Mouse (Mus musculus) C2C12 (cell line): ENCODE measurements around the gene Amot. TPM values are rescaled to one million over a fixed set of nuclear protein-coding genes. Genes with fewer than 3 reads are reported as not detected.

Experiments
- H3K27me3 ChIP-seq: one replicate; pipeline ENCODE4 v1.6.1; 2011; ENCODE audit not compliant: control insufficient read depth, insufficient read depth, insufficient read length
- H3K36me3 ChIP-seq: one replicate; pipeline ENCODE4 v1.6.1; 2011; ENCODE audit not compliant: control insufficient read depth, insufficient read depth
- H3K4me3 ChIP-seq: one replicate; pipeline ENCODE4 v1.5.1; 2011; ENCODE audit warnings: mild to moderate bottlenecking, control low read depth; ENCODE audit not compliant: poor library complexity, insufficient read depth, severe bottlenecking
- H3K79me2 ChIP-seq: one replicate; pipeline ENCODE4 v1.6.1; 2011; ENCODE audit not compliant: control insufficient read depth, insufficient read depth
- H3K79me3 ChIP-seq: one replicate; pipeline ENCODE4 v1.6.1; 2011; ENCODE audit warnings: low read depth, control low read depth
- H3ac ChIP-seq: one replicate; pipeline ENCODE3; 2011; ENCODE audit warnings: low read depth; ENCODE audit not compliant: control insufficient read depth, insufficient read length
- CEBPB ChIP-seq: IDR thresholded peaks from one replicate; pipeline ENCODE4 v1.6.1; 2011; ENCODE audit warnings: low read depth, mild to moderate bottlenecking, control low read depth, moderate library complexity
- CTCF ChIP-seq: IDR thresholded peaks from one replicate; pipeline ENCODE4 v1.5.1; 2011; ENCODE audit not compliant: control insufficient read depth, insufficient read depth, insufficient read length
- FOSL1 ChIP-seq: IDR thresholded peaks from one replicate; pipeline ENCODE4 v1.8.0; 2011; ENCODE audit warnings: mild to moderate bottlenecking, low read length; ENCODE audit not compliant: poor library complexity, insufficient read depth, severe bottlenecking
- MAX ChIP-seq: IDR thresholded peaks from one replicate; pipeline ENCODE4 v1.6.1; 2011; ENCODE audit warnings: mild to moderate bottlenecking, control low read depth
- MYOD1 ChIP-seq: IDR thresholded peaks from one replicate; pipeline ENCODE4 v1.6.1; 2011; ENCODE audit warnings: low read depth; ENCODE audit not compliant: control insufficient read depth, insufficient read length
- MYOG ChIP-seq: IDR thresholded peaks from one replicate; pipeline ENCODE4 v1.6.1; 2011; ENCODE audit not compliant: control insufficient read depth, insufficient read length; ENCODE audit errors: extremely low read depth
- USF1 ChIP-seq: IDR thresholded peaks from one replicate; pipeline ENCODE4 v1.6.1; 2011; ENCODE audit warnings: low read depth, mild to moderate bottlenecking, control low read depth, moderate library complexity
- polyA plus RNA-seq: library from polyadenylated mRNA; unstranded; fragments of >200 nt; fragmentation: generic; extraction: Trizol; gene quantifications from one replicate; pipeline ENCODE4 v1.2.1, GENCODE M21; 2012; ENCODE audit warnings: missing spikeins

The Amot gene
- polyA plus RNA-seq, 1 experiment, result 7.0 TPM

- no peaks in the 10 kb centered on the region for H3K79me2 ChIP-seq
- peaks cover 15% of the 10 kb centered on the region for H3K36me3 ChIP-seq
- no peaks in the 10 kb centered on the region for H3K79me3 ChIP-seq
- TF ChIP-seq CEBPB (no peak), MYOD1 (no peak), CTCF (no peak), MAX (no peak), MYOG (no peak), FOSL1 (no peak), USF1 (no peak)
- no peaks in the 10 kb centered on the region for H3K27me3 ChIP-seq
- no peak overlapping the region for H3K4me3 ChIP-seq
- no peak overlapping the region for H3ac ChIP-seq
Measured at GRCm38 (mm10) chrX:145485495-145485894, 19.5 kb downstream of the Amot start.

GRCm38 (mm10) chrX:145483486-145484055 lies 21.4 kb downstream of the Amot start:
- Histone ChIP-seq H3K79me3 (no peaks in the 10 kb centered on the region), H3K27me3 (no peaks in the 10 kb centered on the region), H3K4me3 (no peak overlapping the region), H3K79me2 (no peaks in the 10 kb centered on the region), H3K36me3 (peaks cover 15% of the 10 kb centered on the region), H3ac (no peak overlapping the region)
- TF ChIP-seq CTCF (no peak), MAX (no peak), USF1 (no peak), MYOG (no peak), MYOD1 (no peak), CEBPB (no peak), FOSL1 (no peak)

DNA sequence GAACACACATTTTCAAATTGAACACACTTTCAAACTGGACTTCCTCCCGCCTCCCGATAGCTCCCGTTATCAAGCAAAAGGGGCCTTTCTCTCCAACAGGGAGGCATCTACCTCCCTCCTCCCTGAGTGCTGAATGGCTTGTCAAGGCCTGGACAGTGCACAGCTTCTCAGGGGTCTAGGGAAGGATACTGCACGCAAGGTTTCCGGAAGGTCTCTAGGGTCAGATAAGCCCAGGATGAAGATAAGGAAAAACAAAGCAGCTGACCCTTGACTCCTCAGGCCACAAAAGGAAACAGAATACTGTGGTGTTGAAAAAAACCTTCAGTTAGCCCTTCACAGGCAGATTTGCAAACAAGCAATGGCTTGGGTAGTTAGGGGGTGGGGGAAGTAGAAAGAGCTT lies 22.6 kb downstream of the Amot start:
- TF ChIP-seq FOSL1 (no peak), CEBPB (no peak), MAX (no peak), CTCF (no peak), MYOG (no peak), USF1 (no peak), MYOD1 (no peak)
- Histone ChIP-seq H3K36me3 (peaks cover 9% of the 10 kb centered on the region), H3K79me2 (no peaks in the 10 kb centered on the region), H3K4me3 (no peak overlapping the region), H3K27me3 (no peaks in the 10 kb centered on the region), H3ac (no peak overlapping the region), H3K79me3 (no peaks in the 10 kb centered on the region)

DNA sequence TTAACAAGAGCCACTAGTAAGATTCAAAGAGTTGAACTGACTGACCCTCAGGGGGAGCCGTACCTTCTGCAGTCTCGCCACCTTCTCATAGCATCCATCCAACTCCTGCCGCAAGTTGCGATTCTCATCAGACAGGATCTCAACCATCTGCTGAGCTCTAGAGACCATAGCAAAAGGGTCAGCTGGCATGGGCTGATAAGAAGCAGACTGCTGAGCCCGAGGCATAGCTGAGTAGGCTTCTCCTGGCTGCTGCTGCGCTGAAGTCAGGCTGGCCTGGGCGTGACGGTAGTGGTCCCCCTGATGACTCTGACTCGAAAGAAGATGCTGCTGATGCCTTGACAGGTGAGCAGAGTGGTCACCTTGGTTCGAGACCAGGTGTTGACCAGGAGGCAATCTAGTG lies 25.0 kb downstream of the Amot start:
- Histone ChIP-seq H3K79me2 (no peaks in the 10 kb centered on the region), H3K36me3 (peaks cover 6% of the 10 kb centered on the region), H3ac (no peak overlapping the region), H3K4me3 (no peak overlapping the region), H3K27me3 (no peaks in the 10 kb centered on the region), H3K79me3 (no peaks in the 10 kb centered on the region)
- TF ChIP-seq MAX (no peak), FOSL1 (no peak), CEBPB (no peak), USF1 (no peak), MYOG (no peak)

DNA sequence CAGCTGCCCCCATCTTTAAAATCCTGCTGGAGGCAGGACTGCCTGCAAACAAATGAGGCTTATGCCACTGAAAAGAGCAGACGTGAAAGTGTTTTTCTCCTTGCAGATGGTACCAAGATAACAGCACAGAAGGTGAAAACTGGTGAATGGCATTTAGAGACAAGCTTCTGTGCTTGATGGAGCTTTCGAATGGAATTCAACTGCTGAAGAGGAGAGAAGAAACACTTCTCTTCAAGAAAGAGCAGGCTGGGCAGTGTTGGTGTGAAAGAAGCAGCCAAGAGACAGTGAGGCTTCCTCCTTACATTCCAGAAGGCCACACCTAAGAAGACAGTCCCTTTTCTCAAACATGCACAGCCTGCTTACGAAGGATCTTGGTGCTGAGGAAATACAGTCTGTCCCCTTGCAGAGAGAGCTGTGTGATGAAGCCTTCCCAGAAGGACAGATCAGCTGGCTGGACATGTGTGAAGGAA lies 27.2 kb downstream of the Amot start:
- H3K4me3 ChIP-seq, result no peak overlapping the region
- no peaks in the 10 kb centered on the region for H3K79me3 ChIP-seq
- no peak for TF ChIP-seq USF1
- TF ChIP-seq MYOG, result no peak
- no peak for TF ChIP-seq CEBPB
- TF ChIP-seq CTCF, result no peak
- TF ChIP-seq FOSL1, result no peak
- TF ChIP-seq MAX, result no peak
- TF ChIP-seq MYOD1, result no peak
- H3K36me3 ChIP-seq, result no peaks in the 10 kb centered on the region
- H3ac ChIP-seq, result no peak overlapping the region
- no peaks in the 10 kb centered on the region for H3K27me3 ChIP-seq
- H3K79me2 ChIP-seq, result no peaks in the 10 kb centered on the region
